Mouse (Mus musculus): ENCODE data around the gene Ccdc138. TPM values are rescaled to one million over a fixed set of nuclear protein-coding genes. Genes with fewer than 3 reads are reported as not detected.

The Ccdc138 gene
- total RNA-seq, 1 experiment: 6.6 TPM

DNA sequence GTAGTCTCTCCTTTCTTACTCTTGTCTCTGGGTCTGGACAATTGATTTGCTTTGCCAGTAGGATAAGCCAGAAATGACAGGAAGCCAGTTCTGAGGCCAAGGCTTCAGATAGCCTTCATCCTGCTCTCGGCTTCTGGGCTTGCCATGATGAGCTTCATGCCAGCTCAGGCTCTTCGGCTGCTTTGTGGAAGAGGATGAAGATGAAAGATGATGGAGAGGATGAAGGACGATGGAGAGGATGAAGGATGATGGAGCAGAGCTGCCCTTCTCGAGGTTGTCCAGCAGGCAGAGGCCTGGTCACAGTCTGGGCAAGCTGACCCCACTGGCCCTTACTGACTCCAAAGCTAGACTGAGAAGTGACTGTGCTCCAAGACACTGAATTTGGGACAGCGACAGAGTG, 102.4 kb downstream of the Ccdc138 start:
- TF ChIP-seq MAFK (IDR thresholded peaks at IDR 0.05; ENCODE audit: insufficient read depth, low read depth, low read length) (no peak), ZC3H11A (IDR thresholded peaks at IDR 0.05; ENCODE audit: borderline replicate concordance, low read depth, low read length) (no peak), CHD2 (IDR thresholded peaks at IDR 0.05; ENCODE audit: low read depth, low read length) (no peak), HCFC1 (IDR thresholded peaks at IDR 0.05; ENCODE audit: borderline replicate concordance, insufficient read depth, low read length) (no peak), ZNF384 (IDR thresholded peaks at IDR 0.05; ENCODE audit: low read depth, low read length) (no peak)
- no peak for DNase-seq (ENCODE audit: low read depth, low spot score)
- no peak overlapping the region for H3K27ac ChIP-seq (ENCODE audit: insufficient read depth, low read depth, low read length, poor library complexity, severe bottlenecking)
- peaks cover 1 to 11% of the 10 kb centered on the region in 2 experiments; a peak in 1 of 4 replicates for H3K4me1 ChIP-seq (ENCODE audit: control insufficient read depth in 2 of 2, insufficient read depth in 2 of 2, low read length in 2 of 2, poor library complexity in 1 of 2)
- no peak overlapping the region for H3K4me3 ChIP-seq (ENCODE audit: insufficient read depth in 1 of 2, low read depth in 1 of 2, low read length in 2 of 2, poor library complexity in 1 of 2, severe bottlenecking in 1 of 2)
- no peaks in the 10 kb centered on the region for H3K36me3 ChIP-seq (ENCODE audit: control insufficient read depth, insufficient read depth, low read length, poor library complexity, severe bottlenecking)
- H3K9ac ChIP-seq (ENCODE audit: insufficient read depth, low read depth, low read length, poor library complexity, severe bottlenecking): no peak overlapping the region
- in situ Hi-C loops (cut with MboI; ENCODE audit: low sequenced_read_pairs in 2 of 2, unreplicated experiment in 2 of 2): no loop called here
- H3K9me3 ChIP-seq (ENCODE audit: control insufficient read depth, insufficient read depth, low read depth, low read length): no peaks in the 10 kb centered on the region

DNA sequence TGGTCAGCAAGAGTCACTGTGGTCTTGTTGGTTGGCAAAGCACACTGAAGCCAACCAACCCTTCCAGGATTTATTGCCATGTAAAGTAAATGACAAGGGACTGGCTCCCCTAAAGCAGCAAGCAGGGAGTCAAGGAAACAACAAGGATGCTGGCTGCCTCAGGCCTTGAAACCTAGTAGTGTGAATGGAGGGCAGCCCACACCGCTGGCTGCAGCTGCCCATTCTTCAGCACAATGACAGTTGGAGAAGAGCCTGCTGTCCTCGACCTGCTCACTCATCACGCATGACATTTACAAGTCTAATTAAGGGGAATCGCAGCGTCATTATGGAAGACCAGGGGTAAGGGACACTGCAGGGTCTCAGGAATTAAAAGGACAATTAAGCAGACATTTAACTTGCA, 103.2 kb downstream of the Ccdc138 start:
- Histone ChIP-seq H3K4me1 (ENCODE audit: control insufficient read depth in 2 of 2, insufficient read depth in 2 of 2, low read length in 2 of 2, poor library complexity in 1 of 2) (peaks cover 1 to 11% of the 10 kb centered on the region in 2 experiments; a peak in 1 of 4 replicates), H3K9me3 (ENCODE audit: control insufficient read depth, insufficient read depth, low read depth, low read length) (no peaks in the 10 kb centered on the region), H3K27ac (ENCODE audit: insufficient read depth, low read depth, low read length, poor library complexity, severe bottlenecking) (no peak overlapping the region), H3K4me3 (ENCODE audit: insufficient read depth in 1 of 2, low read depth in 1 of 2, low read length in 2 of 2, poor library complexity in 1 of 2, severe bottlenecking in 1 of 2) (no peak overlapping the region), H3K9ac (ENCODE audit: insufficient read depth, low read depth, low read length, poor library complexity, severe bottlenecking) (no peak overlapping the region), H3K36me3 (ENCODE audit: control insufficient read depth, insufficient read depth, low read length, poor library complexity, severe bottlenecking) (no peaks in the 10 kb centered on the region)
- TF ChIP-seq ZNF384 (IDR thresholded peaks at IDR 0.05; ENCODE audit: low read depth, low read length) (no peak), ZC3H11A (IDR thresholded peaks at IDR 0.05; ENCODE audit: borderline replicate concordance, low read depth, low read length) (no peak)
- in situ Hi-C loops (cut with MboI; ENCODE audit: low sequenced_read_pairs in 2 of 2, unreplicated experiment in 2 of 2): no loop called here
- DNase-seq (ENCODE audit: low read depth, low spot score): no peak

DNA sequence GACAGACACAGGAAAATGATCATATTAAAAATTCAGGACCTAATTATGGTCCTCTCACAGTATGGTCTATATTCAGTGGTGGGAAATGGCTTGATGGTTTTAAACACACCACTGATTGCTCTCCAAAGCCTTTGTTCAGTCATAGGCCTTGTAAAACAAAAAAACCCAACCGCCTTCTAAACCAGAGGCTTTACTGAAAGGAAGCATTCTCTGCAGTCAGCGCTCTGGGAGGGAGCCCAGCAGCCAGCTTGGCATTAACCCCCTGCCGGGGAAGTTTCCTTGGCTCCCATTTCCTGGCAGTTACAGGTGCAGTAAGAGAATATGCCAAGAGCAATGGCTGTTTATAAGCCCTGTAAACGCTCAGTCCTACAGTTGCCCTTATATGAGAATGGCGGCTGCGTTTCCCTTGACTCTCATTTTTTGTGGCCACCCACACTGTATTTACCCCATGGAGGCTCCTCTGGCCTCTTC, 103.7 kb downstream of the Ccdc138 start:
- Histone ChIP-seq H3K9me3 (ENCODE audit: control insufficient read depth, insufficient read depth, low read depth, low read length) (no peaks in the 10 kb centered on the region), H3K27ac (ENCODE audit: insufficient read depth, low read depth, low read length, poor library complexity, severe bottlenecking) (no peak overlapping the region), H3K4me1 (ENCODE audit: control insufficient read depth in 2 of 2, insufficient read depth in 2 of 2, low read length in 2 of 2, poor library complexity in 1 of 2) (peaks cover 1 to 11% of the 10 kb centered on the region in 2 experiments; a peak in 1 of 4 replicates), H3K4me3 (ENCODE audit: insufficient read depth in 1 of 2, low read depth in 1 of 2, low read length in 2 of 2, poor library complexity in 1 of 2, severe bottlenecking in 1 of 2) (no peak overlapping the region), H3K36me3 (ENCODE audit: control insufficient read depth, insufficient read depth, low read length, poor library complexity, severe bottlenecking) (no peaks in the 10 kb centered on the region), H3K9ac (ENCODE audit: insufficient read depth, low read depth, low read length, poor library complexity, severe bottlenecking) (no peak overlapping the region)
- no peak for DNase-seq (ENCODE audit: low read depth, low spot score)
- TF ChIP-seq ZC3H11A (IDR thresholded peaks at IDR 0.05; ENCODE audit: borderline replicate concordance, low read depth, low read length): no peak
- TF ChIP-seq ZNF384 (IDR thresholded peaks at IDR 0.05; ENCODE audit: low read depth, low read length): 0 out of 2 replicates have a peak, but pooled peaks have one; percentile 34
- in situ Hi-C loops (cut with MboI; ENCODE audit: low sequenced_read_pairs in 2 of 2, unreplicated experiment in 2 of 2): no loop called here

DNA sequence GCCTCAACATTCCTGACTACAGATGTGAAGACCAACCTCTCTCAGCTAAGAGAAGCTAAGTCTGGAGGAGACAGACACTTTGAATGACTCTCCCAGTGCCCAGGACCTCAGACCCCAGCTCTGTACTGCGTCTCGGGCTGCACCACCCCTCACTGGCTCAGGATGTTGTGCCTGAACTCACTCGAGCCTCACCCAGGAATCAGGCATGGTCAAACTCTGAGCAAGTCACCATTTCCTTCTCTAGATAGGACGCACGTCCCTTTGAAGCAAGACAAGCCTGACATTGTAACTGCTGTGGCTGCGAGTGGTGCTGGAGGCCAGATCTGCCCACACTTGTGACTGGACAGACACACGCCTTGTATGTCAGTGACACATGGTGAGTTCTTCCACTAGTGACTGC, 104.2 kb downstream of the Ccdc138 start:
- TF ChIP-seq ZNF384 (IDR thresholded peaks at IDR 0.05; ENCODE audit: low read depth, low read length): no peak
- no peak for TF ChIP-seq MAFK (IDR thresholded peaks at IDR 0.05; ENCODE audit: insufficient read depth, low read depth, low read length)
- no peak for TF ChIP-seq HCFC1 (IDR thresholded peaks at IDR 0.05; ENCODE audit: borderline replicate concordance, insufficient read depth, low read length)
- TF ChIP-seq CHD2 (IDR thresholded peaks at IDR 0.05; ENCODE audit: low read depth, low read length): no peak
- no peaks in the 10 kb centered on the region for H3K9me3 ChIP-seq (ENCODE audit: control insufficient read depth, insufficient read depth, low read depth, low read length)
- in situ Hi-C loops (cut with MboI; ENCODE audit: low sequenced_read_pairs in 2 of 2, unreplicated experiment in 2 of 2): no loop called here

GRCm38 (mm10) chr10:58604779-58605178, 107.0 kb downstream of the Ccdc138 start:
- H3K9me3 ChIP-seq (ENCODE audit: control insufficient read depth, insufficient read depth, low read depth, low read length): no peaks in the 10 kb centered on the region
- H3K36me3 ChIP-seq (ENCODE audit: control insufficient read depth, insufficient read depth, low read length, poor library complexity, severe bottlenecking): no peaks in the 10 kb centered on the region
- no peak for TF ChIP-seq ZNF384 (IDR thresholded peaks at IDR 0.05; ENCODE audit: low read depth, low read length)
- no peak for TF ChIP-seq ZC3H11A (IDR thresholded peaks at IDR 0.05; ENCODE audit: borderline replicate concordance, low read depth, low read length)
- no peak for TF ChIP-seq MAFK (IDR thresholded peaks at IDR 0.05; ENCODE audit: insufficient read depth, low read depth, low read length)
- TF ChIP-seq HCFC1 (IDR thresholded peaks at IDR 0.05; ENCODE audit: borderline replicate concordance, insufficient read depth, low read length): no peak
- TF ChIP-seq CHD2 (IDR thresholded peaks at IDR 0.05; ENCODE audit: low read depth, low read length): no peak
- DNase-seq (ENCODE audit: low read depth, low spot score): no peak
- H3K9ac ChIP-seq (ENCODE audit: insufficient read depth, low read depth, low read length, poor library complexity, severe bottlenecking): no peak overlapping the region
- in situ Hi-C loops (cut with MboI; ENCODE audit: low sequenced_read_pairs in 2 of 2, unreplicated experiment in 2 of 2): no loop called here
- no peak overlapping the region for H3K4me3 ChIP-seq (ENCODE audit: insufficient read depth in 1 of 2, low read depth in 1 of 2, low read length in 2 of 2, poor library complexity in 1 of 2, severe bottlenecking in 1 of 2)
- no peak overlapping the region for H3K27ac ChIP-seq (ENCODE audit: insufficient read depth, low read depth, low read length, poor library complexity, severe bottlenecking)
- H3K4me1 ChIP-seq (ENCODE audit: control insufficient read depth in 2 of 2, insufficient read depth in 2 of 2, low read length in 2 of 2, poor library complexity in 1 of 2): peaks cover 1 to 11% of the 10 kb centered on the region in 2 experiments; a peak in 1 of 4 replicates

More for the DNA sequence above, 104.2 kb downstream of the Ccdc138 start:
- no peak overlapping the region for H3K27ac ChIP-seq (ENCODE audit: insufficient read depth, low read depth, low read length, poor library complexity, severe bottlenecking)
- H3K4me1 ChIP-seq (ENCODE audit: control insufficient read depth in 2 of 2, insufficient read depth in 2 of 2, low read length in 2 of 2, poor library complexity in 1 of 2): peaks cover 1 to 11% of the 10 kb centered on the region in 2 experiments; a peak in 1 of 4 replicates
- H3K9ac ChIP-seq (ENCODE audit: insufficient read depth, low read depth, low read length, poor library complexity, severe bottlenecking): no peak overlapping the region
- no peak overlapping the region for H3K4me3 ChIP-seq (ENCODE audit: insufficient read depth in 1 of 2, low read depth in 1 of 2, low read length in 2 of 2, poor library complexity in 1 of 2, severe bottlenecking in 1 of 2)
- DNase-seq (ENCODE audit: low read depth, low spot score): no peak
- H3K36me3 ChIP-seq (ENCODE audit: control insufficient read depth, insufficient read depth, low read length, poor library complexity, severe bottlenecking): no peaks in the 10 kb centered on the region
